Mouse (Mus musculus): ENCODE data around the gene Epc2. TPM values are rescaled to one million over a fixed set of nuclear protein-coding genes. Genes with fewer than 3 reads are reported as not detected.
A peak's percentile ranks its signal among the peaks of the same experiment; 100 is the strongest.

The Epc2 gene
- total RNA-seq, 1 experiment: 27.5 TPM

DNA sequence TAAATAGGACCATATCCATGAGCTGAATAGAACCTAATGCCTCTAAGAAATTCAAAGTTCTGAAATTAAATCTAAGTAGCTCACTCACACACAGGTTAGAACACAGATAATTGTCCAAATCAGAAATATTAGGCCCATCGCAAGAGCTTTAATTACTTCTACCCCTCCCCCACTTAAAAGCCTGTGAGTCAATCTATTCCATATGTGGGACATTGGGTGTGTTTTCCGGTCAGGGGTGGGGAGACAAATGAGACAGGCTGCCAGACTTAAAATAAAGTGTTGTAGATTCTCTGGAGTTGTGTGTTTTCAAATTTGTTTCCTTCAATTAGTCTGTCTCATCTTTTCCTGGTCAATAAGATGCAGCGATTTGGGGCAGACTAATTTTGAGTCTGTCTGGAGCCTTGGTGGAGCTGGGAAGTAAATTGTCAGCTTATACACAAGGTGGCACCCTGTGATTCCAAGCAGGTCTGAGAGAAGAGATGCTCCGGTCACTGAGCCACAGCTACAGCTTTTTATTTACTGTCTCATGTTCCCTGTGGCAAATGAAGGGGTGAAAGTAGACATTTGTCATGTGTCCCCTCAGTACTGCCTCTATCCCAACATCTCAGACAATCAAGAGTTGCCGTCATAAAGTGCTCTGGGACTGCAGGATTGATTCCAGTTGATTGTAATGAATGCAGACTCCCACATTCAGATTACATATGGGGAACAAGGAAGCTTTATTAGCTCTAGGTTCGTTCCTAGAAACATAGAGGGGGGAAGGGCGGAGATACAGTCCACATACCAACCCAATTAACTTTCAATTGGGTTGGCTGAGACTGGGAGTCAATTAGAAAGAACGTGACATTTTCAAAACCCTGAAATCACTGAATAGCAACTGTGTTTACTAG is 3.5 kb upstream of the Epc2 start:
- no peak for TF ChIP-seq MAFK (IDR thresholded peaks at IDR 0.05; ENCODE audit: insufficient read depth, low read depth, low read length)
- no peak for TF ChIP-seq ZC3H11A (IDR thresholded peaks at IDR 0.05; ENCODE audit: borderline replicate concordance, low read depth, low read length)
- TF ChIP-seq CHD2 (IDR thresholded peaks at IDR 0.05; ENCODE audit: low read depth, low read length): no peak
- no peak for TF ChIP-seq HCFC1 (IDR thresholded peaks at IDR 0.05; ENCODE audit: borderline replicate concordance, insufficient read depth, low read length)
- TF ChIP-seq ZNF384 (IDR thresholded peaks at IDR 0.05; ENCODE audit: low read depth, low read length): no peak
- in situ Hi-C loops (cut with MboI; ENCODE audit: low sequenced_read_pairs in 2 of 2, unreplicated experiment in 2 of 2): no loop called here
- Histone ChIP-seq H3K36me3 (ENCODE audit: control insufficient read depth, insufficient read depth, low read length, poor library complexity, severe bottlenecking) (no peaks in the 10 kb centered on the region), H3K9ac (ENCODE audit: insufficient read depth, low read depth, low read length, poor library complexity, severe bottlenecking) (no peak overlapping the region), H3K27ac (ENCODE audit: insufficient read depth, low read depth, low read length, poor library complexity, severe bottlenecking) (no peak overlapping the region), H3K9me3 (ENCODE audit: control insufficient read depth, insufficient read depth, low read depth, low read length) (no peaks in the 10 kb centered on the region), H3K4me1 (ENCODE audit: control insufficient read depth in 2 of 2, insufficient read depth in 2 of 2, low read length in 2 of 2, poor library complexity in 1 of 2) (peaks cover 0 to 4% of the 10 kb centered on the region in 2 experiments; a peak in 1 of 4 replicates), H3K4me3 (ENCODE audit: insufficient read depth in 1 of 2, low read depth in 1 of 2, low read length in 2 of 2, poor library complexity in 1 of 2, severe bottlenecking in 1 of 2) (no peak overlapping the region)
- DNase-seq (ENCODE audit: low read depth, low spot score): no peak

DNA sequence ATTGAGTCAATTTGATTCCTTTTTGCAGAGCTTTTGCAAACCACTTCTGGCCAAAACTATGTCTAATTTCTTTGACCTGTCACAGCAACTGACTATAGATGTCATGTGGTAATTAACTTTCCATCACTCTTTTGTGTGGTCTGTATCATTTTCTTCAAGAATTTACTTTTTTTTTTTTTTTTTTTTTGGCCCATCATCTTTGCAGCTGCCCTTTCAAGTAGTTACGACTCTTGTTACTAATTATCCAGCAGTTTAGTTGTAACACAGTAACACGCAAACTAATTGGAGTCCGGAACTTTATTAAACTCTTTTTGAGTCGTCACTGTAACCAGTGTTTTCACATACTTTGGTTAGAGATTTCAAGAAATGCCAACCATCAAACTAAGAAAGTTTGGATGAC is 819 bp upstream of the Epc2 start:
- peak overlapping the region; percentile 58 to 97 for H3K4me3 ChIP-seq (ENCODE audit: insufficient read depth in 1 of 2, low read depth in 1 of 2, low read length in 2 of 2, poor library complexity in 1 of 2, severe bottlenecking in 1 of 2)
- peak; percentile 66; the same call in 1 of the 2 replicates for TF ChIP-seq ZNF384 (IDR thresholded peaks at IDR 0.05; ENCODE audit: low read depth, low read length)
- no peak for TF ChIP-seq CHD2 (IDR thresholded peaks at IDR 0.05; ENCODE audit: low read depth, low read length)
- H3K9me3 ChIP-seq (ENCODE audit: control insufficient read depth, insufficient read depth, low read depth, low read length): no peaks in the 10 kb centered on the region
- H3K36me3 ChIP-seq (ENCODE audit: control insufficient read depth, insufficient read depth, low read length, poor library complexity, severe bottlenecking): no peaks in the 10 kb centered on the region
- H3K9ac ChIP-seq (ENCODE audit: insufficient read depth, low read depth, low read length, poor library complexity, severe bottlenecking): peak overlapping the region; percentile 93; the same call in 1 of the 2 replicates
- in situ Hi-C loops (cut with MboI; ENCODE audit: low sequenced_read_pairs in 2 of 2, unreplicated experiment in 2 of 2): no loop called here
- H3K27ac ChIP-seq (ENCODE audit: insufficient read depth, low read depth, low read length, poor library complexity, severe bottlenecking): no peak overlapping the region
- peaks cover 0 to 4% of the 10 kb centered on the region in 2 experiments; a peak in 2 of 4 replicates for H3K4me1 ChIP-seq (ENCODE audit: control insufficient read depth in 2 of 2, insufficient read depth in 2 of 2, low read length in 2 of 2, poor library complexity in 1 of 2)
- no peak for DNase-seq (ENCODE audit: low read depth, low spot score)

DNA sequence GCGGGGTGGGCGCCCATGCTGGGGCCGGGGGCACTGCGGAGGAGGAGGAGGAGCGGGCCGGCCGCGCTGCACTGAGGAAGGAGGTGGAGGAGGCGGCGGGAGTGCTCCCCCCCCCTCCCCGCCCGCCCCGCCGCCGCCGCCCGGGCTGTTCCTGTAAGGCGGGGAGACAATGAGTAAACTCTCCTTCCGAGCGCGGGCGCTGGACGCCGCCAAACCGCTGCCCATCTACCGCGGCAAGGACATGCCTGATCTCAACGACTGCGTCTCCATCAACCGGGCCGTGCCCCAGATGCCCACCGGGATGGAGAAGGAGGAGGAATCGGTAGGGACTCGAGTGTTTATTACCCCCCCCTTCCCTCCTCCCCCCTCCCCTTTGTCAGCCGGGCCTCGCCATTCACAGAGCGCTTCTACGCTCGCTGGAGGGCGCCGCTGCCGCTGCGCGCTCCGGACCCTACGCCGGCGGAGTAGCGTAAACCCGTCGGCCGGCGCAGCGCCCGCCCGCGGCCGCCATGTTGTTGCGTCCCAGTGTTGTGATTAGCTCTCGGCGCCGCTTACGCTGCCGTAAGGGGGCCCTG is 438 bp downstream of the Epc2 start:
- TF ChIP-seq MAFK (IDR thresholded peaks at IDR 0.05; ENCODE audit: insufficient read depth, low read depth, low read length): no peak
- TF ChIP-seq CHD2 (IDR thresholded peaks at IDR 0.05; ENCODE audit: low read depth, low read length): no peak
- TF ChIP-seq ZNF384 (IDR thresholded peaks at IDR 0.05; ENCODE audit: low read depth, low read length): no peak
- TF ChIP-seq ZC3H11A (IDR thresholded peaks at IDR 0.05; ENCODE audit: borderline replicate concordance, low read depth, low read length): no peak
- TF ChIP-seq HCFC1 (IDR thresholded peaks at IDR 0.05; ENCODE audit: borderline replicate concordance, insufficient read depth, low read length): no peak
- Histone ChIP-seq H3K9me3 (ENCODE audit: control insufficient read depth, insufficient read depth, low read depth, low read length) (no peaks in the 10 kb centered on the region), H3K4me3 (ENCODE audit: insufficient read depth in 1 of 2, low read depth in 1 of 2, low read length in 2 of 2, poor library complexity in 1 of 2, severe bottlenecking in 1 of 2) (peak overlapping the region; percentile 58 to 97), H3K27ac (ENCODE audit: insufficient read depth, low read depth, low read length, poor library complexity, severe bottlenecking) (peak overlapping the region; percentile 98), H3K9ac (ENCODE audit: insufficient read depth, low read depth, low read length, poor library complexity, severe bottlenecking) (peak overlapping the region; percentile 99), H3K36me3 (ENCODE audit: control insufficient read depth, insufficient read depth, low read length, poor library complexity, severe bottlenecking) (no peaks in the 10 kb centered on the region), H3K4me1 (ENCODE audit: control insufficient read depth in 2 of 2, insufficient read depth in 2 of 2, low read length in 2 of 2, poor library complexity in 1 of 2) (peaks cover 0 to 3% of the 10 kb centered on the region in 2 experiments; a peak in 2 of 4 replicates)
- peak; percentile 82 for DNase-seq (ENCODE audit: low read depth, low spot score)
- in situ Hi-C loops (cut with MboI; ENCODE audit: low sequenced_read_pairs in 2 of 2, unreplicated experiment in 2 of 2): no loop called here

DNA sequence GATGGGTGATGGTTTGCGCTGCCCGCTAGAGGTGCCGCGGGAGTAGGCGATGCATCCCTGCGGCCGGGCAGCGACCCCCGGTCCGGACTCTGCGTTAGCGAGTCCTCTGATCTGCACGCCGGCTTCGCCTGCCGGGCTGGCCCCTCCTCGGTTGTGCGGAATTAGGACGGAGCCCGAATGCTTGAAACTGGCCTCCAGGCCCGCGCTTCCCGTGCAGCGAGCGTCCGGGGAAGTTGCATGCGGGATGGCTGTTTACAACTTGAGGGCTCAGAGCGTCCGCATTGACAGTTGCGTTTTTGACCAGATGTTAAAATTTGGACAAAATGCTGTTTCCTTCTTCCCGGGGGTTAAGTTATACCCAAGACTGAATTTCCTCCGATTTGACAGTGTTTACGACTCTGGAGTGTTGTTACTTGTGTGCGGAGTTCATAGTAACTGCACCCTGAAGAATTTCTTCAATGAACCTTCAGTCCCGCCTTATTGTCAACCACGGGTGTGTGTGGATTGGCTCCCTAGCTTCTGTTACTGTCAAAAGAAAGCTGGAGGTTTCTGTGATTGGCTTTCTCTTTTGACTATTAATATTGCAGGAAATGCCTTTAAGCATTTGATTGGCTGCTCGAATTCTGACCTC is 1.3 kb downstream of the Epc2 start:
- H3K4me1 ChIP-seq (ENCODE audit: control insufficient read depth in 2 of 2, insufficient read depth in 2 of 2, low read length in 2 of 2, poor library complexity in 1 of 2): peaks cover 0 to 3% of the 10 kb centered on the region in 2 experiments; a peak in 2 of 4 replicates

More for the DNA sequence above, 1.3 kb downstream of the Epc2 start:
- in situ Hi-C loops (cut with MboI; ENCODE audit: low sequenced_read_pairs in 2 of 2, unreplicated experiment in 2 of 2): no loop called here
- Histone ChIP-seq H3K9ac (ENCODE audit: insufficient read depth, low read depth, low read length, poor library complexity, severe bottlenecking) (peak overlapping the region; percentile 68), H3K36me3 (ENCODE audit: control insufficient read depth, insufficient read depth, low read length, poor library complexity, severe bottlenecking) (no peaks in the 10 kb centered on the region), H3K9me3 (ENCODE audit: control insufficient read depth, insufficient read depth, low read depth, low read length) (no peaks in the 10 kb centered on the region), H3K27ac (ENCODE audit: insufficient read depth, low read depth, low read length, poor library complexity, severe bottlenecking) (no peak overlapping the region), H3K4me3 (ENCODE audit: insufficient read depth in 1 of 2, low read depth in 1 of 2, low read length in 2 of 2, poor library complexity in 1 of 2, severe bottlenecking in 1 of 2) (peak overlapping the region; percentile 44 to 97)
- TF ChIP-seq CHD2 (IDR thresholded peaks at IDR 0.05; ENCODE audit: low read depth, low read length) (no peak), ZC3H11A (IDR thresholded peaks at IDR 0.05; ENCODE audit: borderline replicate concordance, low read depth, low read length) (no peak), ZNF384 (IDR thresholded peaks at IDR 0.05; ENCODE audit: low read depth, low read length) (no peak), HCFC1 (IDR thresholded peaks at IDR 0.05; ENCODE audit: borderline replicate concordance, insufficient read depth, low read length) (no peak), MAFK (IDR thresholded peaks at IDR 0.05; ENCODE audit: insufficient read depth, low read depth, low read length) (no peak)
- peak; percentile 44 for DNase-seq (ENCODE audit: low read depth, low spot score)

Data from ES-E14 (cell line).